20 mouse cellular contexts compared by ENCODE assay signal in genomic region chr4:20844570-20844969, GRCm38 (mm10).
DNase-seq lines count a peak whose midpoint lies in the region; ATAC-seq and TF ChIP-seq lines count a peak whose summit lies in the region.
"Had no signal": no experiment of that assay in that cellular context is flagged by ENCODE, and none has a peak within 500 bp of the region (broad histone marks: within the 10 kb centered on the region; RNA-seq: fewer than 3 reads in every experiment).

No protein-coding gene starts in this region.

- no peaks in the 10 kb centered on the region for H3K9me3 ChIP-seq in forebrain, postnatal 0 days (ENCODE audit: low read length)
- no peaks in the 10 kb centered on the region for H3K9me3 ChIP-seq in forebrain, embryonic 10.5 days
- no peaks in the 10 kb centered on the region for H3K9me3 ChIP-seq in kidney, embryonic 16.5 days (ENCODE audit: low read length)
- H3K9me3 ChIP-seq: embryonic facial prominence, embryonic 10.5 days; heart, embryonic 15.5 days; limb, embryonic 10.5 days had no signal

- H3K9ac ChIP-seq in forebrain, postnatal 0 days, result no peak overlapping the region
- no peak overlapping the region for H3K9ac ChIP-seq in kidney, embryonic 16.5 days (replicated peaks; ENCODE audit: low read length)
- H3K9ac ChIP-seq: heart, embryonic 15.5 days; liver, postnatal 0 days had no signal

- ATAC-seq in forebrain, postnatal 0 days, result peak; percentile 83
- ATAC-seq in kidney, embryonic 16.5 days (ENCODE audit: low FRiP score, low TSS enrichment), result peak; percentile 91
- ATAC-seq: intestine, postnatal 0 days; liver, postnatal 0 days had no signal

- no peaks in the 10 kb centered on the region for H3K27me3 ChIP-seq in forebrain, postnatal 0 days (ENCODE audit: insufficient read depth, low read length)
- no peaks in the 10 kb centered on the region for H3K27me3 ChIP-seq in forebrain, embryonic 10.5 days (ENCODE audit: poor library complexity, severe bottlenecking)
- H3K27me3 ChIP-seq in kidney, embryonic 16.5 days (ENCODE audit: insufficient read depth, low read length), result no peaks in the 10 kb centered on the region
- H3K27me3 ChIP-seq: CH12.LX; heart, embryonic 15.5 days had no signal

- H3K4me2 ChIP-seq in forebrain, postnatal 0 days (ENCODE audit: low read depth), result no peak overlapping the region
- H3K4me2 ChIP-seq in kidney, embryonic 16.5 days (replicated peaks; ENCODE audit: low read depth, low read length), result no peak overlapping the region
- H3K4me2 ChIP-seq: heart, embryonic 15.5 days had no signal

- no peak for TF ChIP-seq CTCF in forebrain, postnatal 0 days (IDR thresholded peaks at IDR 0.05; ENCODE audit: low read depth)
- TF ChIP-seq CTCF in brain, embryonic 14.5 days (IDR thresholded peaks at IDR 0.05; ENCODE audit: borderline replicate concordance, extremely low read depth, insufficient read depth, insufficient read length), result no peak

- TF ChIP-seq POLR2A in brain, embryonic 14.5 days (IDR thresholded peaks at IDR 0.05; ENCODE audit: borderline replicate concordance, extremely low read depth, insufficient read depth, insufficient read length, poor library complexity, severe bottlenecking), result no peak

- no peaks in the 10 kb centered on the region for H3K36me3 ChIP-seq in forebrain, postnatal 0 days (ENCODE audit: insufficient read depth)
- no peaks in the 10 kb centered on the region for H3K36me3 ChIP-seq in forebrain, embryonic 10.5 days (replicated peaks)
- no peaks in the 10 kb centered on the region for H3K36me3 ChIP-seq in kidney, embryonic 16.5 days (ENCODE audit: insufficient read depth, low read length)
- H3K36me3 ChIP-seq: embryonic facial prominence, embryonic 10.5 days; heart, embryonic 15.5 days; limb, embryonic 10.5 days had no signal

- H3K27ac ChIP-seq in forebrain, postnatal 0 days (ENCODE audit: low read depth, low read length), result no peak overlapping the region
- H3K27ac ChIP-seq in forebrain, embryonic 10.5 days, result no peak overlapping the region
- no peak overlapping the region for H3K27ac ChIP-seq in kidney, embryonic 16.5 days (ENCODE audit: low read length)
- H3K27ac ChIP-seq: embryonic facial prominence, embryonic 10.5 days; heart, embryonic 15.5 days; limb, embryonic 10.5 days had no signal

- H3K4me3 ChIP-seq in forebrain, postnatal 0 days (ENCODE audit: low read depth, low read length), result no peak overlapping the region
- H3K4me3 ChIP-seq in forebrain, embryonic 10.5 days, result no peak overlapping the region
- no peak overlapping the region for H3K4me3 ChIP-seq in kidney, embryonic 16.5 days (ENCODE audit: low read length)
- H3K4me3 ChIP-seq: embryonic facial prominence, embryonic 10.5 days; heart, embryonic 15.5 days; limb, embryonic 10.5 days had no signal

- no peaks in the 10 kb centered on the region for H3K4me1 ChIP-seq in forebrain, postnatal 0 days (ENCODE audit: insufficient read depth)
- H3K4me1 ChIP-seq in forebrain, embryonic 10.5 days, result peaks cover 4% of the 10 kb centered on the region; the same call in 1 of the 2 replicates
- H3K4me1 ChIP-seq in kidney, embryonic 16.5 days (ENCODE audit: insufficient read depth, low read length), result 0 out of 2 replicates have a peak, but pooled peaks cover 4% of the 10 kb centered on the region
- H3K4me1 ChIP-seq: embryonic facial prominence, embryonic 10.5 days; heart, embryonic 15.5 days; limb, embryonic 10.5 days had no signal

- DNase-seq in forebrain, postnatal 0 days, result no peak
- DNase-seq in forebrain, embryonic 10.5 days (ENCODE audit: extremely low spot score, low spot score), result no peak
- DNase-seq in kidney, postnatal 14 days, result no peak
- peak; percentile 41 for DNase-seq in brain, embryonic 14.5 days (ENCODE audit: low read depth)
- peak; percentile 17 for DNase-seq in retina, embryonic 14.5 days (ENCODE audit: low spot score)
- no peak for DNase-seq in Muller cell, postnatal 12 days (ENCODE audit: inconsistent ontology term)
- DNase-seq: cerebellum, adult 8-10 months; gastrocnemius, postnatal 10 days; heart, postnatal 4 days; liver, postnatal 0 days; lung, postnatal 14 days; midbrain, embryonic 14.5 days; right cerebral cortex, postnatal 25 days; thymus, adult 2 months had no signal

- 80% methylated on average over 3 of the region's 3 CpGs for WGBS in forebrain, postnatal 0 days
- WGBS in forebrain, embryonic 10.5 days, result 92% methylated on average over 3 of the region's 3 CpGs
- 43% methylated on average over 3 of the region's 3 CpGs for WGBS in kidney, embryonic 16.5 days

Comparison
In these comparisons a context has a peak if more than half of its experiments do, and no peak if none do; other contexts are left out.
1. DNase-seq: peak in brain, embryonic 14.5 days (single experiment) and retina, embryonic 14.5 days (single experiment); none in forebrain, postnatal 0 days (single experiment), forebrain, embryonic 10.5 days (single experiment), kidney, postnatal 14 days (single experiment) and Muller cell, postnatal 12 days (single experiment).